Mouse (Mus musculus) heart, adult 18-20 months (tissue): ENCODE measurements around the gene Nrg4. TPM values are rescaled to one million over a fixed set of nuclear protein-coding genes. Genes with fewer than 3 reads are reported as not detected.
"Not testable (repeated sequence)": the region's sequence is repeated elsewhere in the genome, so short reads cannot be mapped to it uniquely, and the experiment has no call there.

Experiments used
- DNase-seq, 2 experiments: peaks; one replicate each; pipeline ENCODE4 v3.0.0; 2021 to 2022; ENCODE audit warnings: mixed read lengths in 1 of 2
- total RNA-seq, 2 experiments: library from RNA; stranded (reverse); gene quantifications; 2 replicates each; pipeline ENCODE4 v1.2.3; 2021

Nrg4 gene
- total RNA-seq, 2 experiments from 2014 or later, result 1.6 to 6.1 TPM

DNA sequence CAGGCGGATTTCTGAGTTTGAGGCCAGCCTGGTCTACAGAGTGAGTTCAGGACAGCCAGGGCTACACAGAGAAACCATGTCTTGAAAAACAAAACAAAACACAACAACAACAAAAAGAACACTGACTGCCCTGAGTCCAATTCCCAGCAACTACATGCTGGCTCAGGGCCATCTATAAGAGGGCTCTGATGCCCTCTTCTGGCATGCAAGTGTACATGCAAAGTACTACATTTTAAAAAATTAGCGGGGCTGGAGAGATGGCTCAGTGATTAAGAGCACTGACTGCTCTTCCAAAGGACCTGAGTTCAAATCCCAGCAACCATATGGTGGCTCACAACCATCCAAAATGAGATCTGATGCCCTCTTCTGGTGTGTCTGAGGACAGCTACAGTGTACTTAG lies 74.5 kb downstream of the Nrg4 start:
- not testable (repeated sequence) for DNase-seq

GRCm38 (mm10) chr9:55250595-55251247 lies 75.9 kb downstream of the Nrg4 start:
- DNase-seq, result no peak

- DNase-seq, result no peak
Observed at GRCm38 (mm10) chr9:55248465-55248864, 78.2 kb downstream of the Nrg4 start.

DNA sequence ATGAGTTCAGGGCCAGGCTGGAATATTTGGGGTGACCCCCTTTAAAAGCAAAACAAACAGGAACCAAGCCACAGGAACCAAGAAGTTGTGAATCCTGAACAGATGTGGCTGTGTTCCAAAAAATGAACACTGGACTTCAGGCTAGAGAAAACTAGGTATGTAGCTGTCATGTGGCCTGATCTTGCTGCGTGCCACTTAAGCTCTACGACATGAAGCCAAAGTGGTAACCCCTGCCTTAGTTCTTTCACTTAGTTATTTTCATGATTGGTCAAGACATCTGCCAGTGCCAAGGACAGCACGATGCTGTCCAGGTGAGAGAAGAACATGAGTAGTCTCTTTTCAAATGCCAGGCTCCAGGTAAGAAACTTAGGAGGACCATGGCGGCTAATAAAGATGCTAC lies 79.7 kb downstream of the Nrg4 start:
- no peak for DNase-seq

- no peak for DNase-seq
Observed at GRCm38 (mm10) chr9:55246440-55246839, 80.2 kb downstream of the Nrg4 start.

GRCm38 (mm10) chr9:55245057-55245750 lies 81.4 kb downstream of the Nrg4 start:
- DNase-seq, result peak; percentile 50 to 67

- DNase-seq, result no peak
Observed at GRCm38 (mm10) chr9:55244079-55244478, 82.6 kb downstream of the Nrg4 start.

GRCm38 (mm10) chr9:55243280-55243679 lies 83.4 kb downstream of the Nrg4 start:
- no peak for DNase-seq

DNA sequence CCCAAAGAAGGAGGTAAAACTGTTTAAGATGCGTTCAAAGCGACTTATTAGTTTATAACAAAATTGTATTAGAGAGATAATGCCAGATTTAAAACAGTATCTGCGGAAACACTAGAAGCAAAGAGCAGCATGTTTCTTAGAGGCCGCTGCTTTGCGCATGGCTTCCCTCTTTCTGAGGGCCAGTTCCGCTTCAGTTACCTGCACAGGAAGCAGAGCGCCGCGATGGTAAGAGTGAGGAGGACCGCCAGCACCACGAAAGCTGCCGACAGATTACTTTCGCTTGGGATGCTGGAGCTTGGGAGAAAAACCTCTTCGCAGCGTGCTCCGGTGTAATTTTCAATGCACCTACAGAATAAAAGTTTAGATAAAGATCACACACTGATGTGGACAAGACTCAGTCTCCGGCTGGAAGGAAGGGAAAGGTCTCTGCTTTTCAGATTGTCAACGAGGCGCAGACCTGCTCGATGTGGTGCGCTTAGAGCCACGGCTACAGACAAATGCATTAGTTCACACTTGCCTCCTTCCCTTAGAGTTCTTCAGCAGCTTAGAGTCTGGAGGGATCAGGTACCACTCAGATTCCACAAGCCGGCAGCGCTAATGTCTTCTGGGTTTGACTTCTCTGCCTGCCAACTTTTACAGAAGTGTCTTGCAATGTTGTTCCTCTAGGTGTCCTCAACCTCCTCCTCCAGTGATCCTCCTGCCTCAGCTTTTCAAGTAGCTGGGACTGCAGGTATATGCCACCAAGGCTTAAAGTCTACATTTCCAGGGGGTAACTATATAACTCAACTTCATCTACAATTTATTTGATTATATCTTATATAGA lies 84.6 kb downstream of the Nrg4 start:
- DNase-seq, result no peak

- DNase-seq, result no peak
Observed at GRCm38 (mm10) chr9:55240852-55241251, 85.8 kb downstream of the Nrg4 start.

DNA sequence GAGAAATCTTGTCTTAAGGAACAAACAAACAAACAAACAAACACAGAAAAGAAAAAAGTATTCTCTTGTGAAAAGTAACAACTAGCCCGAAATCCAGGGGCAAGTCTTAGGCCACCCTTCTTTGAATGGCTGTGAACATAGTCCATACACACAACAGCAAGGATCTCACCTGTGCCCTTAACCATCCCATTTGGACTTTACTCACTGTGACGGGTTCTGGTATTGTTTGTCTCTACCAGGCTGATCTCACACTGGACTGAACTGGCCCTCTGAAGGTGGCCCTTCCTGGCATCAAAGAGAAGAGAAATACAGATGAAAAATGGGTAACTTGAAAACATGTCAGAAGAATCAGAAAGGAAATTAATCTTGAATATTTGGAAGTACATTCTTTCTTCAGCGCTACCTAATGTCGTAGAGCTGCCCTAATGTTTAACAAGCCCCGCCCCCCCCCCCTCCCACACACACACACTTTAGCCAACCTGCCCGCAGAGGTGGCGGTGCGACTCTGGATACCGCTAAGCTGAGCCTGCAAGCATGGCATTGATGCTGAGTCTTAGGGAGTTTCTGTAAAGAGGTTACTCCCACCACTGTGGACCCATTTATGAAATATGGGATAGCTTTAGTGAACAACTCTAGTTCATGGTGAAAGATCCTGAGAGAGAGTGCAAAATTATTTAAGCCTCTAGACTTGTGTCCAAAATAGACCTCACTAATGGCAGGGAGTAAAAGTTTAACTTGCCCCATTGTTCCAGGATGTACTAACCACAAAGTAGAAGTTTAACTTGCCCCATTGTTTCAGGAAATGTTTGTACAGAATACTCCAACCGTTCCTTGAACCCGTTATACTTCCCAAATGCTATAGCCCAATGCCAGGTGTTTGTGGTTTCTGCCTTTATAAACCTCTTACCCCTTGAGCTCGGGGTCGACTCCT lies 90.1 kb downstream of the Nrg4 start:
- no peak for DNase-seq

DNA sequence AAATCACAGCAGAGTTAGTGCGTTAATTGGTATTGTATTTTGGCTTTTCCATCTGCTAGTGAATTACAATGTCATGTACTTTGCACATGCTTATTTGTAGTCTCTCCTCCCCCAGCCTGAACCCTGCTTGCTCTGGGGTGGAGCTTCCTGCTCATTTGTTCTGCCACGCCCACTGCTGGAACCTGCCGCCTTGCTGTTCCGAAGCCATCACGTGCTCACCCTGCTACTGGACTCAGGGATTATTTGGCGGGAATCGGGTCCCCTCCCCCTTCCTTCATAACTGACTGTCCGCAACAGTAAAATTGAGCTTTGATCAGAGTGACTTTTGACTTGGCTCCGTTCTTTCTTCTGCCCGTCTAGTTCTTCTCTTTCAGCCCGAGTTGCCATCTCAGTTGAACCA lies 93.6 kb downstream of the Nrg4 start:
- DNase-seq, result peak in 1 of 2 experiments; percentile 68

GRCm38 (mm10) chr9:55232586-55232985 lies 94.1 kb downstream of the Nrg4 start:
- no peak for DNase-seq

- DNase-seq, result no peak
Observed at GRCm38 (mm10) chr9:55232110-55232509, 94.5 kb downstream of the Nrg4 start.

DNA sequence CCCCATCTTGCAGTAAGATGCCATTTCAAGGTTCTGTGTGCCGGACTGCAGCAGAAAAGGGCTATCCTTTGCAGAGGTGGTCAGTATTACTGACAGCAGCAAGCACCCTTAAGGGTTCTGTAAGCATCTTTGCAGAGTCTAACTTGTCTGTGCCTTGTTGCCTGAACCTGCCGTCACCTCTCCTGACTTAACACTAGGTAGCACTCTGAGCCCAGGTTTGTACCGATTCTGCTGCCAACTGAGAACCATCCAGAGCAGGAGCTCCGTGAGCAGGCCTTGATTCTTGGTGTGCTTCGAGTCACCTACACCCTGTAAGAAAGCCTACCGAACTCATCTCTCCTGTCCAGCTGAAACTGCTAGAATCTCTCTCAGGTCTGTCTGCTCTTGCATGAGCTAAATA lies 95.1 kb downstream of the Nrg4 start:
- no peak for DNase-seq

GRCm38 (mm10) chr9:55229010-55229409 lies 97.6 kb downstream of the Nrg4 start:
- DNase-seq, result no peak

GRCm38 (mm10) chr9:55228149-55228548 lies 98.5 kb downstream of the Nrg4 start:
- DNase-seq, result no peak

GRCm38 (mm10) chr9:55226251-55226650 lies 100.4 kb downstream of the Nrg4 start:
- DNase-seq, result no peak

- DNase-seq, result peak in 1 of 2 experiments; percentile 74
Observed at GRCm38 (mm10) chr9:55225165-55225737, 101.4 kb downstream of the Nrg4 start.

DNA sequence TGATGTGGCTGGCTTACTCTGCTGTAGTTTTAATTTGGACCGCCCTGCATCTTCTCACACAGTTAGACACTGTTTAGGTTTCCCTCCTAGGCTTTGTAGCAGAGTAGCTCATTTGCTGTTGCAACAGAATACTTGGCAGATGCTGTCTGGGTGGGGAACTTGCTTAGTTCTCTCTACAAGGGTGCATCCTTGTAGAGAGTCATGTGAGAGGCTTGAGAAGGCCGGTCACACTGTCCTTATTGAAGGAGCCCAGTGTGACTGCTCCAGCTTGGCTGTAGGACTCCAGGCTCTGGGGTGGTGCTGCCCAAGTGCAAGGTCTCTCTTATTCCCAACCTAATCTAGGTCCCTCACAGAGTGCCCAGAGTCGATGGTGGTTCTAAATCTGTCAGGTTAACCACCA lies 109.3 kb downstream of the Nrg4 start:
- peak in 1 of 2 experiments; percentile 24 for DNase-seq

DNA sequence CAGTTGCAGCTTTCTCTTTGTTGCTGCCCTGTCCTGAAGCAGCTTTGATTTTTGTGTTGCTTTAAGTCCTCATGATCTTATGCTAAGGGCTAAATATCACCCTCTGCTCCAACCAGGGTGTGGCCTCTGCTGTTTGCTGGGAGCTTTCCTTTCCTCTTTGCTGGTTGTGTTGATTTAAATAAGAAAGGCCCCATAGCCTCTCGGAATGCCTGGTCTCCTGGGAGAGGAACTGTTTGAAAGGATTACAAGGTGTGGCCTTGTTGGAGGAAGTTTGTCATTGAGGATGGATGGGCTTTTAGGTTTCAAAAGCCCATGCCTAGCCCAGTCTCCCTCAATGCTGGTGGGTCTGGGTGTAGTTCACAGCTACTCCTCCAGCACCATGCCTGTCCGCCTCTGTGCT lies 110.6 kb downstream of the Nrg4 start:
- DNase-seq, result no peak

DNA sequence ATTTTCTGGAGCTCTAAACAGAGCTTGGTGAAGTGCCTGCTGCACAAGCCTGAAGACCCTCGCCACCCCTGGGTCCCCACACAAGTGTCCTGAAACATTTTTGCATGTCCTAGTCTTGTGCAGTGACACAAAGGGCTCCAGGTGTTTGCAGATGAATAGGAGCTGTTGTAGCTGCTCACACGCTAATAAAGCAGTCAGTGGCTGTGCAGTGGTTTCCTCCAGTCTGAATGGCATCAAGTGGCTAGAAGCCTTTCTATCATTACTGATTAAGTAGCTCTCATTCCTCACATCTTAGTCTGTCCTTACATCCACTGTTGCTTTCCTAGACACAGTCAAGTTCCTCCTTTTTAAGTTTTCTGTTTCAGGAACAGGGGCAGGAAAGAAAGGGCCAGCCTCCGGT lies 111.0 kb downstream of the Nrg4 start:
- DNase-seq, result no peak
